Mouse (Mus musculus) ES-E14 (cell line): Measurements from ENCODE around the gene Rps6ka5. TPM values are rescaled to one million over a fixed set of nuclear protein-coding genes. Genes with fewer than 3 reads are reported as not detected.

Source experiments
- DNase-seq: peaks from one replicate; pipeline ENCODE4 v3.0.0-alpha.2; 2013; ENCODE audit warnings: low read depth, low spot score
- H3K27ac ChIP-seq: 2 replicates; pipeline ENCODE4 v1.5.1; 2012; ENCODE audit warnings: low read depth, mild to moderate bottlenecking, low read length, moderate library complexity, mixed read lengths; ENCODE audit not compliant: poor library complexity, insufficient read depth, severe bottlenecking
- H3K36me3 ChIP-seq: 2 replicates; pipeline ENCODE4 v1.6.1; 2012; ENCODE audit warnings: mild to moderate bottlenecking, low read length, moderate library complexity, mixed read lengths; ENCODE audit not compliant: control insufficient read depth, poor library complexity, insufficient read depth, severe bottlenecking
- H3K4me1 ChIP-seq, 2 experiments: fragments of 150-350 bp in 1 of 2; sonication (generic) in 1 of 2; 2 replicates each; pipeline ENCODE4 v1.6.1; 2012; ENCODE audit warnings: low read length in 2 of 2, mild to moderate bottlenecking in 1 of 2, mixed read lengths in 1 of 2; ENCODE audit not compliant: control insufficient read depth in 2 of 2, insufficient read depth in 2 of 2, poor library complexity in 1 of 2
- H3K4me3 ChIP-seq, 2 experiments: fragments of 150-350 bp in 1 of 2; sonication (generic) in 1 of 2; 2 replicates each; pipeline ENCODE4 v1.5.1; 2012; ENCODE audit warnings: low read length in 2 of 2, low read depth in 1 of 2, mild to moderate bottlenecking in 1 of 2, mixed read lengths in 1 of 2; ENCODE audit not compliant: insufficient read depth in 1 of 2, poor library complexity in 1 of 2, severe bottlenecking in 1 of 2
- H3K9ac ChIP-seq: 2 replicates; pipeline ENCODE4 v1.6.1; 2012; ENCODE audit warnings: low read depth, mild to moderate bottlenecking, low read length, mixed read lengths; ENCODE audit not compliant: poor library complexity, insufficient read depth, severe bottlenecking
- H3K9me3 ChIP-seq: fragments of 150-350 bp; sonication (generic); 2 replicates; pipeline ENCODE4 v1.6.1; 2012; ENCODE audit warnings: low read depth, mild to moderate bottlenecking, low read length; ENCODE audit not compliant: control insufficient read depth, insufficient read depth
- CHD2 ChIP-seq: IDR thresholded peaks from 2 replicates; pipeline ENCODE4 v1.6.1; 2014; ENCODE audit warnings: mild to moderate bottlenecking, low read depth, low read length, inconsistent platforms
- HCFC1 ChIP-seq: IDR thresholded peaks from 2 replicates; pipeline ENCODE4 v1.6.1; 2012; ENCODE audit warnings: low read length, inconsistent platforms, borderline replicate concordance; ENCODE audit not compliant: insufficient read depth
- MAFK ChIP-seq: IDR thresholded peaks from 2 replicates; pipeline ENCODE4 v1.6.1; 2014; ENCODE audit warnings: mild to moderate bottlenecking, low read depth, low read length, inconsistent platforms; ENCODE audit not compliant: insufficient read depth
- ZC3H11A ChIP-seq: IDR thresholded peaks from 2 replicates; pipeline ENCODE4 v1.6.1; 2012; ENCODE audit warnings: low read depth, mild to moderate bottlenecking, inconsistent platforms, low read length, borderline replicate concordance
- ZNF384 ChIP-seq: IDR thresholded peaks from 2 replicates; pipeline ENCODE4 v1.6.1; 2012; ENCODE audit warnings: low read depth, low read length, inconsistent platforms
- in situ Hi-C, 2 experiments: fragments of 600-800 bp; cut with MboI; formaldehyde crosslinking; loops; one replicate each; pipeline ENCODE4 v1.15.1; 2025; ENCODE audit warnings: low sequenced_read_pairs in 2 of 2, inconsistent platforms in 1 of 2; ENCODE audit not compliant: unreplicated experiment in 2 of 2
- total RNA-seq: library from RNA; depleted of rRNA; stranded (reverse); fragments of 300-350 nt; gene quantifications from 2 replicates; pipeline ENCODE4 v1.2.3, GENCODE M21; 2012

Gene Rps6ka5
- total RNA-seq, 1 experiment, result 5.5 TPM

DNA sequence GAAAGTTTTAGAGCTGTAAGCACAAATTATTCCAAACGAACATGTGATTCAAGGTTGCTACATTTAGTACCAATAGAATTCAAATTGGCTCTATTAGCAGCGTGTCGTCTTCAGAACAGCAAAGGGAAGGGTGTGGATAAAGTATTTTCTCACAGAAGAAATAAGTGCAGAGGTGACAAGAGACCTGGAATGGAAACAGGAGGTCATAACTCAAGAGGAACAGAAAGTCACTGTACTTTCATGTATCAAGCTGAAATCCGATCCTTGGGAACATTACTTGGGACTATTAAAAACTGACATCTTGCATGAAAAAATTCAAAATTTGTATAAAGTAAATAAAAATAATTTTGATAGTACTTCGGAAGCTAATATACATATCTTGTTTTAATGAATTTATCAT is 36.3 kb downstream of the Rps6ka5 start:
- no peak for TF ChIP-seq HCFC1
- Histone ChIP-seq H3K9me3 (no peaks in the 10 kb centered on the region), H3K36me3 (no peaks in the 10 kb centered on the region), H3K27ac (no peak overlapping the region), H3K4me1 (no peaks in the 10 kb centered on the region; a peak in 1 of 4 replicates), H3K4me3 (no peak overlapping the region), H3K9ac (no peak overlapping the region)
- DNase-seq, result no peak
- in situ Hi-C loops, result no loop called here

GRCm38 (mm10) chr12:100688177-100688576 is 38.6 kb downstream of the Rps6ka5 start:
- TF ChIP-seq ZC3H11A (no peak), HCFC1 (no peak), MAFK (no peak), CHD2 (no peak), ZNF384 (no peak)
- Histone ChIP-seq H3K4me3 (no peak overlapping the region), H3K27ac (no peak overlapping the region), H3K9ac (no peak overlapping the region), H3K36me3 (no peaks in the 10 kb centered on the region), H3K4me1 (peaks cover 0 to 2% of the 10 kb centered on the region in 2 experiments; a peak in 2 of 4 replicates), H3K9me3 (no peaks in the 10 kb centered on the region)
- no peak for DNase-seq
- in situ Hi-C loops, result no loop called here

DNA sequence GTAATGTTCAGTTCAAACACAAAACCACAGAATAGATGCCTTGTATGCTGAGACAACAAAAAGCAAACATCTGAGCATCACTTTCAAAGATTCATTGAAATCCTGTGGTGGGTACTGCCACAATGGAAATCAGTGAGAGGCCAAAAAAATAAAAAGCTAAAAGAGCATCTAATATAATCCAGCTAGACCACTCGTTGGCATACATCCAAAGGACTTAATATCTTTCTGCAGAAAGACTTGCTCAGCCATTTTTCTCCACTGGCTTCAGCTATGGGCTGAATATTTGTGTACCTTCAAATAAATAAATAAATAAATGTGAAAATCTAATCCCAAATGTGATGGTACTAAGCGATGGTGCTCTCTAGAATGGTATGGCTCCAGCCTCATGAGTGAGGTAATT is 39.8 kb downstream of the Rps6ka5 start:
- Histone ChIP-seq H3K9ac (no peak overlapping the region), H3K27ac (no peak overlapping the region), H3K9me3 (no peaks in the 10 kb centered on the region), H3K36me3 (no peaks in the 10 kb centered on the region), H3K4me1 (peaks cover 2% of the 10 kb centered on the region in 2 experiments; a peak in 2 of 4 replicates), H3K4me3 (no peak overlapping the region)
- no peak for DNase-seq
- in situ Hi-C loops, result no loop called here
- TF ChIP-seq HCFC1 (no peak), ZNF384 (no peak), CHD2 (no peak), ZC3H11A (no peak), MAFK (no peak)

DNA sequence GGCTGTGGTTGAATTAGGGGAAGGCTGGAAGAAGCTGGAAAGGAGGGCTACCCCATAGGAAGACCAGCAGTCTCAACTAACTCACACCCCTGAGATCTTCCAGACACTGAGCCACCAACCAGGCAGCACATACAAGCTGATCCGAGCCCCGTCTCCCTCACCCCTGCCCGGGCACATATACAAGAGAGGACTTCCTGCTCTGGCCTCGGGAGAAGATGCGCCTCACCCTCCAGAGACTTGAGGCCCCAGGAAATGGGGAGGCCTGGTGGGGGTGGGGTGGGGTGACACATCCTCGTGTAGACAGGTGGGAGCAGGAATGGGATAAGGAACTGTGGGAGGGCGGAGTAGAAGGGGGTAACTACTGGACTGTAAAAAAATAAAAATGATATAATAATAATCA is 45.0 kb downstream of the Rps6ka5 start:
- no peak overlapping the region for H3K27ac ChIP-seq
- DNase-seq, result no peak
- no peak overlapping the region for H3K4me3 ChIP-seq
- H3K36me3 ChIP-seq, result no peaks in the 10 kb centered on the region
- H3K9me3 ChIP-seq, result no peaks in the 10 kb centered on the region
- H3K4me1 ChIP-seq, result peaks cover 5 to 13% of the 10 kb centered on the region in 2 experiments; a peak in 3 of 4 replicates
- in situ Hi-C loops, result no loop called here
- H3K9ac ChIP-seq, result no peak overlapping the region
- TF ChIP-seq MAFK (no peak), ZC3H11A (no peak), ZNF384 (no peak), HCFC1 (no peak), CHD2 (no peak)

GRCm38 (mm10) chr12:100681241-100681640 is 45.5 kb downstream of the Rps6ka5 start:
- no peak for DNase-seq
- Histone ChIP-seq H3K27ac (no peak overlapping the region), H3K9me3 (no peaks in the 10 kb centered on the region), H3K4me1 (peaks cover 5 to 13% of the 10 kb centered on the region in 2 experiments; a peak in 3 of 4 replicates), H3K9ac (no peak overlapping the region), H3K36me3 (no peaks in the 10 kb centered on the region), H3K4me3 (no peak overlapping the region)
- in situ Hi-C loops, result no loop called here
- TF ChIP-seq CHD2, result no peak
- TF ChIP-seq ZC3H11A, result no peak
- TF ChIP-seq ZNF384, result no peak
- TF ChIP-seq MAFK, result no peak
- no peak for TF ChIP-seq HCFC1
